Mouse (Mus musculus) embryo, embryonic 10.5 days (tissue): ENCODE results near the gene Ubtd1.

Experiments used
- DNase-seq: peaks from one replicate; pipeline ENCODE4 v3.0.0-alpha.2; 2015; ENCODE audit warnings: low spot score

The Ubtd1 gene

GRCm38 (mm10) chr19:42021681-42022541 is 40.3 kb downstream of the Ubtd1 start:
- no peak for DNase-seq

DNA sequence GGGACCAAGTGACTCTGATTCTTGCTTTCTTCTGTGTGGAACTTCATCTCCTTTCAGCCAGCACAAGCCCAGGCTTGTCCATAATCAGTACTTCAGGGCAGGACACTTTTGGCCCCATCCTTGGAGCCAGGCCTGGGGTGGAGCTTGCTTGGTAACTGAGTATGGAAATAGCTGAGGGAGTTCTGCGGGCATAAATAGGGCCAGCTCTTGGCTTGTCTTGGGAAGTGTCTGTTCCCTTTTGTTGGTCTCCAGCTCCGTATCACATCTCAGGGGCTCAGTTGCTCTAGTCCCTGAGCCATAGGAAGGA is 40.9 kb downstream of the Ubtd1 start:
- DNase-seq, result no peak

- DNase-seq, result peak; percentile 86
Measured at GRCm38 (mm10) chr19:42026158-42026557, 44.6 kb downstream of the Ubtd1 start.

- no peak for DNase-seq
Measured at GRCm38 (mm10) chr19:42031112-42031511, 49.5 kb downstream of the Ubtd1 start.

- DNase-seq, result no peak
Measured at GRCm38 (mm10) chr19:42033611-42034010, 52.0 kb downstream of the Ubtd1 start.

- no peak for DNase-seq
Measured at GRCm38 (mm10) chr19:42034146-42034775, 52.7 kb downstream of the Ubtd1 start.

DNA sequence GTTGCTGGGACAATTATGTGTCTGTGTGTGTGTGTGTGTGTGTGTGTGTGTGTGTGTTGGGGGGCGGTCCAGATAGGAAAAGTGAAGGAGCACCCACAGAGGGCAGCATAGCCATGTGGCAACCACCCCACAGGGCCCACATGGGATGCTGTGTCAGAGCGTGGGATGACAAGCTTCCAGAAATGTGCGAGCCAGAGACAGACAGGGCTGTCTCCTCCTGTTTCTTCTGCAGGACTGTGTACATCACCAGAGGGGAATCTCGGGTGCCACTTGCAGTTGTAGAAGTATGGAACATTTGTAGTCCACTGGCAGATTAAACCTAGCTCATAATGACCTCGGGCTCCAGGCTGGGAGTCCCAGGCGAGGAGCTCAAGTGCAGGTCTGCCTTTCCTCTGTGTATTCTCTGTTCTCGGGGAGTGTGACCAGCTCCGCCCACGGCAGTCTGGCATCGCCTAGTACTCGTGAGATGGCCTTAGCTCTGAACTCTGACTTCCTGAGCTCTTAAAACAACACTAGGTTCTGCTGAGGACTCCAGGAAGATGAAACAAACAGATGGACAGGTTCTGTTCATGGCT is 53.4 kb downstream of the Ubtd1 start:
- DNase-seq, result no peak

GRCm38 (mm10) chr19:42035456-42036248 is 54.1 kb downstream of the Ubtd1 start, which contains the start of gene Ankrd2:
TSS of gene Ankrd2 (plus strand) at chr19:42036000.
- peak; percentile 87 for DNase-seq

DNA sequence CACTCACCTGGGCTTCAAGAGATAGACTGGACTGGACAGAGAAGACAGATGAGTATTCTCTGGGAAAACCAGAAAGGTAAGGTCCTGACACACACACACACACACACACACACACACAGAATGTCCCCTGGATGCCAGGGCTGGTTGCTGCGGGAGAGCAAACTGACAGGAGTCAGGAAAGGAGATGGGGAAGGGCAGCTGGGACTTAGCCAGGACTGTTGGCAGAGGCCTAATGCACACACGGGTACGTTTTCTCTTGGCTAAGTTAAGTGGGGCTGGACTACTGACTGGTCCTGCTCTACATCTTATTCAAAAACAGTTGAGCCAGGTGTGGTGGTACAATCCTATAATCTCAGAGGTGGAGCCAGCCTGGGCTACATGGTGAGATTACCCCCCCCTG is 54.8 kb downstream of the Ubtd1 start:
- DNase-seq, result no peak

DNA sequence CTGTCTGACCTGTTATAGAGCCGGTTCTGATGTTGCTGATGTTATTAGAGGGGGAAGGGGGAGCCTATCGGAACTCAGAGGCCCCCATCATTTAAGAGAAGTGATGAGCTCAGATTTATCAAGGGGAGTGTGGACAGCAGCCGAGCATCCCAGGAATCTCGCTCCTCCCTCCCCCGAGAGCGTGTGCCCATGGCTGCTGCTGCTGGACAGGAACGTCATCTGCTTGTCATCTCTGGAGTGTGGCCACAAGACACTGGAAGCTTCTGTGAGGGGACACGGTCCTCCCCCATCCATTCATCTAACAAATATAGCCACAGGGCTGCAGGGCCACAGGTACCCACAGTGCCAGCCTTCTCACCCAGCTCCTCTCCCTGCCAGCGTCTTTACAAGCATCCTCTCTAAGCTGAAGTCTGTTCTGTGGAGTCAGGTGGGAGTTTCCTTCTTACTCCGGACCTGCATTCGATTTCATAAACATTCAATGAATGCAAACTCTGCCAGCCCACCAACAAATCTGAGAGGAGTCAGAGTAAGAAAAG is 55.7 kb downstream of the Ubtd1 start:
- DNase-seq, result no peak

DNA sequence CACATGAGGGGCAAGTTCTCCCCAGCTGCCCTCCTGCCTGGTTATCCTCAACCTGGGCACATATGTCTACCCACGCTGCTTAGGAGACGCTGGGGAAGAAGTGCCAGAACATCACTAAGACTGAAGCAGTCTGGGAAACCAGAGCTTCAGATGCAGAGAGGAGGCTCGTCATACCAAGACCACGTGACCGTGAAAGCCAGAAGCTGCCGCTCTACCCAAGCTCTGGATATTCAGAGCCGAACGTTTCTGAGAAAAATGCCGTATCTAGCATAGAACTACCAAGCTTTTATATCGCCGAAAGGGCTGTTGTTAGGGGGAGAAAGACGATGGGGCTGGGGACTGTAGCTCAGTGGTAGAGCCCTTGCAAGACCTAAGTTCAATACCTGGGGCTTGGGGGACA is 56.7 kb downstream of the Ubtd1 start:
- DNase-seq, result no peak

GRCm38 (mm10) chr19:42043988-42044387 is 62.4 kb downstream of the Ubtd1 start:
- DNase-seq, result no peak

GRCm38 (mm10) chr19:42045269-42046102 is 63.9 kb downstream of the Ubtd1 start, which contains the start of gene Hoga1:
TSS of gene Hoga1 (plus strand) at chr19:42045610.
- DNase-seq, result peak; percentile 90

- no peak for DNase-seq
Measured at GRCm38 (mm10) chr19:42050251-42050650, 68.7 kb downstream of the Ubtd1 start.

- no peak for DNase-seq
Measured at GRCm38 (mm10) chr19:42051351-42051750, 69.8 kb downstream of the Ubtd1 start.

- DNase-seq, result no peak
Measured at GRCm38 (mm10) chr19:42051948-42052347, 70.4 kb downstream of the Ubtd1 start, which contains the start of gene 4933411K16Rik. TSS of gene 4933411K16Rik (plus strand) at chr19:42052248.

- no peak for DNase-seq
Measured at GRCm38 (mm10) chr19:42054255-42054654, 72.7 kb downstream of the Ubtd1 start.

DNA sequence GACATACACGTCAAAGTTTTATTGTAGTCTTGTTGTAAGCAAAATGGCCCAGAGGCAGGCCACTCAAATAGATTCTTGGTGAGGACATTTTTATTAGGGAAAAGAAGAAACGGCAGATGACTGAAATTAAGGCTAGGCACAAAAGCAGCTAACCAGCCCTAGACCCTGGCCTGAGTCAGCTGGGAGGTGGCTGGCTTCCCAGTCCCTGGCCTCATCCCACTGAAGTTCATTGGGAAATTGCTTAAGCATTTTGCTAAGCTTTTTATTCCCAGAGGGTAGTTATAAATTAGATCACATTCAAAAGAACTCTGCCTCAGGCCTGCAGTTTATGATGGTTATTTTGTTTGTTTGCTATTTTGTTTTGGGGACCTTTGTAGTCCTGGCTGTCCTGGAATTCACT is 74.3 kb downstream of the Ubtd1 start:
- no peak for DNase-seq

GRCm38 (mm10) chr19:42056719-42057409 is 75.3 kb downstream of the Ubtd1 start:
- DNase-seq, result no peak

DNA sequence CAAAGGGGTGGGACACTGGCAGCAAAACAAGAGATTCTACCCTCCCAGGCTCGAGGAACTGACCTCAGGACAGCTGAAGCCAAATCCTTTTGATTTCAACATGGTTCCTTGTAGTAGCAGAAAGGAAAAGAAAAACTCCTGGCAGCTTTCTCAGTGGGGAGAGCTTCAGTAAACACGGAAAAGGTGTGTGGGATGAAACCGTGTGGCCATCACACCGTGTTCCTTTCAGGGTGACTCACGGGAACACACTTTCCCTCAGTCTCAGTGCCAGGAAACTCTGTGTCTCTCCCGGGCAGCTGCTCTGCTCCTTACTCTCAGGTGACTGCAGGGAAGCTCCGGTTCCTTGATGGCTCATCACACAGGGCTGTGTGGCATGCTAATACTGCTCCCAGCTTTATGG is 76.9 kb downstream of the Ubtd1 start:
- DNase-seq, result no peak
